Mouse (Mus musculus) stomach, postnatal 0 days (tissue): Measurements from ENCODE around the gene Stag3. TPM values are rescaled to one million over a fixed set of nuclear protein-coding genes. Genes with fewer than 3 reads are reported as not detected.

Experiments used
- ATAC-seq: fragments of 200-750 bp; cut with Nextera tagmentation; 2 replicates; pipeline ENCODE4 v1.8.0; 2017; ENCODE audit not compliant: low FRiP score, low TSS enrichment
- DNase-seq: peaks from one replicate; pipeline ENCODE4 v3.0.0-alpha.2; 2016; ENCODE audit warnings: low spot score
- H3K27ac ChIP-seq: fragments of 300-500 bp; sonication (generic); replicated peaks from 2 replicates; pipeline ENCODE4 v1.5.1; 2014; ENCODE audit warnings: mild to moderate bottlenecking, control low read depth
- H3K27me3 ChIP-seq: fragments of 300-500 bp; sonication (generic); 2 replicates; pipeline ENCODE4 v1.6.1; 2014; ENCODE audit warnings: low read length; ENCODE audit not compliant: control insufficient read depth, insufficient read depth
- H3K36me3 ChIP-seq: fragments of 300-500 bp; sonication (generic); 2 replicates; pipeline ENCODE4 v1.6.1; 2014; ENCODE audit warnings: low read length, mixed read lengths; ENCODE audit not compliant: control insufficient read depth, insufficient read depth
- H3K4me1 ChIP-seq: fragments of 300-500 bp; sonication (generic); replicated peaks from 2 replicates; pipeline ENCODE4 v1.6.1; 2014; ENCODE audit warnings: antibody characterized with exemption; ENCODE audit not compliant: control insufficient read depth, insufficient read depth
- H3K4me2 ChIP-seq: fragments of 300-500 bp; sonication (generic); replicated peaks from 2 replicates; pipeline ENCODE4 v1.6.1; 2014; ENCODE audit warnings: low read depth, mild to moderate bottlenecking, control low read depth, moderate library complexity
- H3K4me3 ChIP-seq: fragments of 300-500 bp; sonication (generic); 2 replicates; pipeline ENCODE4 v1.5.1; 2014; ENCODE audit warnings: low read depth, low read length, control low read depth
- H3K9ac ChIP-seq: fragments of 300-500 bp; sonication (generic); 2 replicates; pipeline ENCODE4 v1.6.1; 2014; ENCODE audit warnings: mild to moderate bottlenecking, low read length, control low read depth, mixed read lengths
- H3K9me3 ChIP-seq: fragments of 300-500 bp; sonication (generic); 2 replicates; pipeline ENCODE4 v1.6.1; 2016; ENCODE audit warnings: low read length; ENCODE audit not compliant: control insufficient read depth
- CTCF ChIP-seq: IDR thresholded peaks from 2 replicates; pipeline ENCODE4 v1.5.1; 2016; ENCODE audit warnings: antibody characterized with exemption, low read depth, mild to moderate bottlenecking, moderate library complexity
- EP300 ChIP-seq: optimal IDR thresholded peaks from 2 replicates; pipeline ENCODE3; 2016; ENCODE audit warnings: antibody characterized with exemption
- WGBS: fragments of 180-500 bp; shearing (Covaris S2); extraction: QIAGEN DNeasy Blood & Tissue Kit; methylation state at CpG from one replicate; pipeline ENCODE4 v1.1.7; 2014; 5-methylcytosine and 5-hydroxymethylcytosine counted together
- polyA plus RNA-seq: library from polyadenylated mRNA; unstranded; fragments of >200 nt; fragmentation: Nextera tagmentation; extraction: Ambion mirVana; gene quantifications from 2 replicates; pipeline ENCODE4 v1.2.1, GENCODE M21; 2015

Gene Stag3
- polyA plus RNA-seq, 1 experiment from 2014 or later = 0.50 TPM

DNA sequence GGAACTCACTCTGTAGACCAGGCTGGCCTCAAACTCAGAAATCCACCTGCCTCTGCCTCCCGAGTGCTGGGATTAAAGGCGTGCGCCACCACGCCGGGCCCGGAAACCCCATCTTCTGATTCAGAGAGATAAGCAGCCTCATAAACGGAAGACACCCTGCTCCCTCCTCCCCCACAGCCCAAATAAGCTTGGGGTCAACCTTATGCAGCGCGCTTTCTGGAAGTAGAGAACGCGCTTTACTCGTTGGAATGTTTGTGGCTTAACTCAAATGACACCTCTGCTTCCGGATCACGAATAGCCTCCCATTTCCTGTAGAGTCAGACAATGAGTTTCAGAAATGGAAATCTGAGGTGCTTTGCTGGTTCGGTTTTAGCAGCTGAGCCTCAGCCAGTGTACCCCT, 789 bp downstream of the Stag3 start:
- H3K27me3 ChIP-seq = no peaks in the 10 kb centered on the region
- TF ChIP-seq CTCF (no peak), EP300 (no peak)
- no peaks in the 10 kb centered on the region for H3K36me3 ChIP-seq
- H3K4me1 ChIP-seq = no peaks in the 10 kb centered on the region
- no peak overlapping the region for H3K4me3 ChIP-seq
- H3K9me3 ChIP-seq = 0 out of 2 replicates have a peak, but pooled peaks cover 3% of the 10 kb centered on the region
- WGBS = 94% methylated on average over 15 of the region's 15 CpGs
- ATAC-seq (no peak), DNase-seq (no peak)
- H3K9ac ChIP-seq = no peak overlapping the region
- no peak overlapping the region for H3K4me2 ChIP-seq
- no peak overlapping the region for H3K27ac ChIP-seq

DNA sequence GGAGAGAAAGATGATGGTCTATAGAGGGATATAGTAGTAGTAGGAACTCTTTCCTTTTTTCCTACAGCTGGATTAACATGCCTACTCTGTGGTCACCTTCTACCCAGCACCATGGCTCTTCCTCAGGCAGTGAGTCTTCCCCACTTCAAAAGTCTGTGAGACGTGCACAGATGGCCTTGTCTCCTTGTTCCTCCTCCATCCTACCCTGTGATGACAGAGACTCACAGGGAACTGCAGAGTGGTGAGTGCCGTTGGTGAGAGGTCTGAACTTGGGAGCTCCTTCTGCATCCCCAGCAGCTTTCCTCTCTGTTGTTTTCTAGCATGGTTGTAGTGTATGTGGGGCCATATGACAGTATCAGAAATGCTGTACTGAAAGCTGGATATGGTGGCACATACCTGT, 1.8 kb downstream of the Stag3 start:
- WGBS = 67% methylated on average over 2 of the region's 2 CpGs
- DNase-seq = no peak
- Histone ChIP-seq H3K4me1 (no peaks in the 10 kb centered on the region), H3K9me3 (0 out of 2 replicates have a peak, but pooled peaks cover 3% of the 10 kb centered on the region), H3K9ac (no peak overlapping the region), H3K27me3 (no peaks in the 10 kb centered on the region), H3K4me3 (no peak overlapping the region), H3K36me3 (no peaks in the 10 kb centered on the region), H3K27ac (no peak overlapping the region), H3K4me2 (no peak overlapping the region)
- ATAC-seq = no peak
- no peak for TF ChIP-seq CTCF
- TF ChIP-seq EP300 = no peak

DNA sequence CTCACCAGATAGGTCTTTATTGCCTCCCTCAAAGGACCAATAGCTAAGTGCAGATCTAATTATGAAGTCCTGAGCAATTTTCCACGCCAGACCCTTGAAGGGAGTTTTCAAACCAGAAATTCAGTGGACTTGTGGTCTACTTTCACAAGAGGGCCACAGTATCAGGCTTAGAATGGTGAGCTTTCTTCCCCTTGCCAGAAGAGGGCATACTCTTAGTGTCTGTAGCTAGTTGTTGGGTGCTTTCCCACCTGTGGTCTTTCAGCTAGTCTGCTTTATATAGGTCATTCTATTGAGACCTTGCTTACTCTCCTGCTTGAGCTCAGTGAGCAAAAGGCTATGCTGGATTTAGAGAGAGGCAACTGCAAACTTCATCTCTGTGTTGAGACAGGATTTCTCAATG, 3.5 kb downstream of the Stag3 start:
- H3K9me3 ChIP-seq = 0 out of 2 replicates have a peak, but pooled peaks cover 3% of the 10 kb centered on the region
- H3K4me2 ChIP-seq = no peak overlapping the region
- TF ChIP-seq CTCF (peak; percentile 41), EP300 (no peak)
- no peak overlapping the region for H3K4me3 ChIP-seq
- DNase-seq = no peak
- WGBS = 55% methylated on average over 1 of the region's 1 CpGs
- ATAC-seq = no peak
- no peak overlapping the region for H3K9ac ChIP-seq
- no peaks in the 10 kb centered on the region for H3K27me3 ChIP-seq
- no peaks in the 10 kb centered on the region for H3K36me3 ChIP-seq
- H3K4me1 ChIP-seq = no peaks in the 10 kb centered on the region
- no peak overlapping the region for H3K27ac ChIP-seq

DNA sequence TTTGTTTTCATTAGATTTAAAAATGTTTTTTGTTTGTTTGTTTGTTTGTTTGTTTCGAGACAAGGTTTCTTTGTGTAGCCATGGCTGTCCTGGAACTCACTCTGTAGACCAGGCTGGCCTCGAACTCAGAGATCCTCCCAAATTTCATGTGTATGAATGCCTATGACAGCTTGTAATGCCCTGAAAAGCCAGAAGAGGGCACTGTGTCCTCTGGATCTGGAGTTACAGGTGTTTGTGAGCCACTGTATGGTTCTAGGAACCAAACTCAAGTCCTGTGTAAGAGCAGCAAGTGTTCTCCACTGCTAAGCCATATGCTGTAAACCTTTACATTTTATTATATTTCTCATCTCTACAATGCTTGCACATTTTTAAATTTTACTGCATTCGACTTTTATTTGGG, 7.8 kb downstream of the Stag3 start:
- Histone ChIP-seq H3K9me3 (no peaks in the 10 kb centered on the region), H3K4me2 (no peak overlapping the region), H3K27ac (no peak overlapping the region), H3K4me3 (no peak overlapping the region), H3K9ac (no peak overlapping the region), H3K36me3 (no peaks in the 10 kb centered on the region), H3K27me3 (no peaks in the 10 kb centered on the region), H3K4me1 (no peaks in the 10 kb centered on the region)
- 76% methylated on average over 3 of the region's 3 CpGs for WGBS
- ATAC-seq = no peak
- peak; percentile 49 for TF ChIP-seq CTCF
- TF ChIP-seq EP300 = no peak
- no peak for DNase-seq

DNA sequence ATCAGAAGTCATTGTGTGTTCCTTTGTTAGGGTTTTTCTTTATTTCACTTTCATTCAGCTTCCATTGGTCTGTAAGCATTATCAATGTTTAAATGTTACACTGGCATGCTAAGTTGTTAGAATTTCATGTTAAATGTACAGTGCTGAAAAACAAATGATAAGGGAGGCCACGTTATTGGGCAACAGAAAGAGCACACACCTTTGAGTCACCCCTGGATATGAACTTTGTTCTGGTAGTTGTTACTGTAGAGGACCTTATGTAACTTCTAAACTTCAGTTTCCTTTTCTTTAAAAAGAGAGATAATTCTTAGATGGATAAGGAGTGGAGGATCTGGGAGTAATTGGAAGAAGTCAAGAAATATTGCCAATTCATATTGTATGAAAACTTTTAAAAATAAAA, 11.6 kb downstream of the Stag3 start:
- ATAC-seq = no peak
- Histone ChIP-seq H3K4me3 (no peak overlapping the region), H3K4me1 (no peaks in the 10 kb centered on the region), H3K36me3 (no peaks in the 10 kb centered on the region), H3K9me3 (no peaks in the 10 kb centered on the region), H3K27ac (no peak overlapping the region), H3K4me2 (no peak overlapping the region), H3K27me3 (no peaks in the 10 kb centered on the region), H3K9ac (no peak overlapping the region)
- no peak for DNase-seq
- 53% methylated on average over 1 of the region's 1 CpGs for WGBS
- TF ChIP-seq CTCF (no peak), EP300 (no peak)

DNA sequence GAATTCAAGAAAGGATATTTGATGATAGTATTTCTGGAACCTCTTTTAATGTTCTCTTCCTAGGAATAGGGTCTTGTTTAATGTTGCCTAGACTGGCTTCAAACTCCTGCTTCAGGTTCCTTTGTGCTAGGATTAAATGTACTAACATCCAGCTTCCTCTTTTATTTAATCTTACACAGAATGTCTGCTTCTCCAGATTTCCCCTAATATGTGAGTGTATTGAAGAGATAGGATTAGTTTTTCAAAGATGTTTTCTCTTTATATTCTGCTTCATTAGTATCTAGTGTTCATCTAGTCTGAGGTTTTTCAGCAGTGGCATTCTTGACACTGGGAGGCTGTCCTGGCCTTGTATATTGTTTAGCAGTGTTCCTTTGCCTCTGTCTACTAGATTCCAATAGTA, 14.1 kb downstream of the Stag3 start:
- Histone ChIP-seq H3K4me2 (no peak overlapping the region), H3K9ac (no peak overlapping the region), H3K36me3 (no peaks in the 10 kb centered on the region), H3K4me1 (no peaks in the 10 kb centered on the region), H3K4me3 (no peak overlapping the region), H3K9me3 (no peaks in the 10 kb centered on the region), H3K27me3 (no peaks in the 10 kb centered on the region), H3K27ac (no peak overlapping the region)
- TF ChIP-seq EP300 = no peak
- no peak for TF ChIP-seq CTCF
- ATAC-seq (no peak), DNase-seq (no peak)
